Mouse (Mus musculus): ENCODE results near the gene Cdcp2.

Gene Cdcp2

GRCm38 (mm10) chr4:107130534-107130933 lies 33.8 kb downstream of the Cdcp2 start:
- DNase-seq (ENCODE audit: low spot score in 2 of 2) = no peak

GRCm38 (mm10) chr4:107134891-107135290 lies 38.2 kb downstream of the Cdcp2 start:
- DNase-seq (ENCODE audit: low spot score in 2 of 2) = no peak

- no peak for DNase-seq (ENCODE audit: low spot score in 2 of 2)
Observed at GRCm38 (mm10) chr4:107135663-107136062, 39.0 kb downstream of the Cdcp2 start.

- no peak for DNase-seq (ENCODE audit: low spot score in 2 of 2)
Observed at GRCm38 (mm10) chr4:107136531-107136930, 39.8 kb downstream of the Cdcp2 start.

- no peak for DNase-seq (ENCODE audit: low spot score in 2 of 2)
Observed at GRCm38 (mm10) chr4:107138948-107139835, 42.5 kb downstream of the Cdcp2 start.

GRCm38 (mm10) chr4:107139836-107140631 lies 43.3 kb downstream of the Cdcp2 start:
- no peak for DNase-seq (ENCODE audit: low spot score in 2 of 2)

GRCm38 (mm10) chr4:107143511-107143910 lies 46.8 kb downstream of the Cdcp2 start:
- DNase-seq (ENCODE audit: low spot score in 2 of 2) = no peak

GRCm38 (mm10) chr4:107150991-107151390 lies 54.3 kb downstream of the Cdcp2 start:
- no peak for DNase-seq (ENCODE audit: low spot score in 2 of 2)

- no peak for DNase-seq (ENCODE audit: low spot score in 2 of 2)
Observed at GRCm38 (mm10) chr4:107152571-107152970, 55.9 kb downstream of the Cdcp2 start.

GRCm38 (mm10) chr4:107156983-107157401 lies 60.3 kb downstream of the Cdcp2 start:
- DNase-seq (ENCODE audit: low spot score in 2 of 2) = no peak

GRCm38 (mm10) chr4:107159166-107159773 lies 62.6 kb downstream of the Cdcp2 start:
- no peak for DNase-seq (ENCODE audit: low spot score in 2 of 2)

- no peak for DNase-seq (ENCODE audit: low spot score in 2 of 2)
Observed at GRCm38 (mm10) chr4:107160181-107160580, 63.5 kb downstream of the Cdcp2 start.
